18 mouse cellular contexts compared by ENCODE assay signal in the genomic region with DNA sequence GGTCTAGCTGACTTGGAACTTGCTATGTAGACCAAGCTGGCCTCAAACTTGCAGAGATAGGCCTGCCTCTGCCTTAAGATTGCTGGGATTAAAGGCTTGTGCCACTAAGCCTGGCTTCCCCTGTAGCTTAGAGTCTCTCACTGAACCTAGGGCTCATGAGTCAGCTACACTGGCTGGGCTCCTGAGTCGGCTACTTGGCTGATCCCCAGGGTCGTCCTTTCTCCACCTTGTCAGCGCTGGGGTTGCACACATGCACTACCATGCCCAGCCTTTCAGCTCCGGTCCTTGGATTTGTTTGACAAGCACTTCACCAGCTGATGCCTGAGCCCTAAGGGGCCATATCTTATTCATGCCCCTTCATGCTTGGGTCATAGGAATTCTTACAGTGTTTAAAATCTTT. TPM values are rescaled to one million over a fixed set of nuclear protein-coding genes. Genes with fewer than 3 reads are reported as not detected.
DNase-seq lines count a peak whose midpoint lies in the region; ATAC-seq and TF ChIP-seq lines count a peak whose summit lies in the region.
"Had no signal": no experiment of that assay in that cellular context is flagged by ENCODE, and none has a peak within 500 bp of the region (broad histone marks: within the 10 kb centered on the region; RNA-seq: fewer than 3 reads in every experiment).

No protein-coding gene starts in this region.

- no peaks in the 10 kb centered on the region for H3K4me1 ChIP-seq in lung, postnatal 0 days (ENCODE audit: insufficient read depth, low read depth, low read length)
- H3K4me1 ChIP-seq: embryonic facial prominence, embryonic 15.5 days; forebrain, embryonic 15.5 days; heart, embryonic 13.5 days; hindbrain, embryonic 15.5 days had no signal

- no peak for TF ChIP-seq CTCF in lung, postnatal 0 days (IDR thresholded peaks at IDR 0.05)

- TF ChIP-seq EP300 in lung, postnatal 0 days (IDR thresholded peaks at IDR 0.05), result no peak

- H3K4me2 ChIP-seq in lung, postnatal 0 days (replicated peaks; ENCODE audit: low read depth, low read length), result no peak overlapping the region
- H3K4me2 ChIP-seq: embryonic facial prominence, embryonic 15.5 days; forebrain, embryonic 15.5 days; heart, embryonic 13.5 days; hindbrain, embryonic 15.5 days had no signal

- H3K27ac ChIP-seq in lung, postnatal 0 days (ENCODE audit: low read length), result no peak overlapping the region
- H3K27ac ChIP-seq: embryonic facial prominence, embryonic 15.5 days; forebrain, embryonic 15.5 days; heart, embryonic 13.5 days; hindbrain, embryonic 15.5 days had no signal

- ATAC-seq in lung, postnatal 0 days, result 0 out of 2 replicates have a peak, but pooled peaks have one; percentile 5
- ATAC-seq: forebrain, embryonic 15.5 days had no signal

- no peaks in the 10 kb centered on the region for H3K27me3 ChIP-seq in lung, postnatal 0 days (replicated peaks; ENCODE audit: insufficient read depth, low read length)
- H3K27me3 ChIP-seq: CH12.LX; embryonic facial prominence, embryonic 15.5 days; forebrain, embryonic 15.5 days; heart, embryonic 13.5 days; hindbrain, embryonic 15.5 days had no signal

- H3K9ac ChIP-seq in lung, postnatal 0 days (replicated peaks; ENCODE audit: low read depth), result no peak overlapping the region
- H3K9ac ChIP-seq: embryonic facial prominence, embryonic 15.5 days; forebrain, embryonic 15.5 days; heart, embryonic 13.5 days; hindbrain, embryonic 15.5 days had no signal

- H3K36me3 ChIP-seq in lung, postnatal 0 days (ENCODE audit: insufficient read depth, low read length), result no peaks in the 10 kb centered on the region
- H3K36me3 ChIP-seq: embryonic facial prominence, embryonic 15.5 days; forebrain, embryonic 15.5 days; heart, embryonic 13.5 days; hindbrain, embryonic 15.5 days had no signal

- H3K4me3 ChIP-seq in lung, postnatal 0 days (ENCODE audit: low read depth, low read length), result no peak overlapping the region
- H3K4me3 ChIP-seq: embryonic facial prominence, embryonic 15.5 days; forebrain, embryonic 15.5 days; heart, embryonic 13.5 days; hindbrain, embryonic 15.5 days had no signal

- no peaks in the 10 kb centered on the region for H3K9me3 ChIP-seq in lung, postnatal 0 days (ENCODE audit: low read length)
- H3K9me3 ChIP-seq: embryonic facial prominence, embryonic 15.5 days; forebrain, embryonic 15.5 days; heart, embryonic 13.5 days; hindbrain, embryonic 15.5 days had no signal

- 48% methylated on average over 4 of the region's 4 CpGs for WGBS in lung, postnatal 0 days

- DNase-seq in adrenal gland, adult 8-10 months, result peak; percentile 14
- no peak for DNase-seq in adrenal gland, postnatal 25 days
- DNase-seq in lung, postnatal 0 days (ENCODE audit: low spot score), result no peak
- DNase-seq in lung, postnatal 14 days, result no peak
- DNase-seq in retina, embryonic 14.5 days (ENCODE audit: low spot score), result peak; percentile 23
- no peak for DNase-seq in right cerebral cortex, postnatal 4 days
- no peak for DNase-seq in layer of hippocampus, adult 9-10 months (ENCODE audit: low spot score)
- DNase-seq: cerebellum, adult 2 months; cerebellum, postnatal 10 days; embryo, embryonic 11 days; gastrocnemius, postnatal 36 days; heart, adult 11 months; heart, postnatal 36 days had no signal

RNA-seq across cellular contexts. Expression of a gene that starts 47.0 kb away (rescaled TPM):
- total RNA-seq in adrenal gland, adult 8-10 months (2022), result 10 to 100 TPM in 3 of 4 experiments, 1 to 10 TPM in 1; 8.8 to 14.1 (median 11.2) TPM
- 13.2 and 14.5 TPM in 2 replicates for total RNA-seq in adrenal gland, postnatal 25 days (2021)
- 10.7 and 12.5 TPM in 2 replicates for polyA plus RNA-seq in lung, postnatal 0 days (2015; fragmentation: Nextera tagmentation; extraction: Ambion mirVana)

RNA-seq across cellular contexts. Expression of a gene that starts 47.1 kb away (rescaled TPM):
- total RNA-seq in adrenal gland, adult 8-10 months (2022), result 100 to 1,000 TPM; 667 to 804 (median 753) TPM
- total RNA-seq in adrenal gland, postnatal 25 days (2021), result 791 and 964 TPM in 2 replicates
- 646 and 687 TPM in 2 replicates for polyA plus RNA-seq in lung, postnatal 0 days (2015; fragmentation: Nextera tagmentation; extraction: Ambion mirVana)

Comparison
In these comparisons a context has a peak if more than half of its experiments do, and no peak if none do; other contexts are left out.
1. DNase-seq: peak in adrenal gland, adult 8-10 months (single experiment) and retina, embryonic 14.5 days (single experiment); none in adrenal gland, postnatal 25 days (single experiment), lung, postnatal 0 days (single experiment), lung, postnatal 14 days (single experiment), right cerebral cortex, postnatal 4 days (single experiment) and layer of hippocampus, adult 9-10 months (single experiment).